Comparison of ENCODE assay signal across 27 mouse cellular contexts in genomic region chr12:112879731-112880130, GRCm38 (mm10). TPM values are rescaled to one million over a fixed set of nuclear protein-coding genes. Genes with fewer than 3 reads are reported as not detected.
A peak's percentile ranks its signal among the peaks of the same experiment; 100 is the strongest.
DNase-seq lines count a peak whose midpoint lies in the region; ATAC-seq and TF ChIP-seq lines count a peak whose summit lies in the region.
"Had no signal": no experiment of that assay in that cellular context is flagged by ENCODE, and none has a peak within 500 bp of the region (broad histone marks: within the 10 kb centered on the region; RNA-seq: fewer than 3 reads in every experiment).

No protein-coding gene starts in this region.

- DNase-seq in heart, adult 2 months: no peak
- peak; percentile 61 for DNase-seq in thymus, postnatal 4 days
- DNase-seq in forebrain, embryonic 10.5 days (ENCODE audit: extremely low spot score, low spot score): no peak
- no peak for DNase-seq in adrenal gland, adult 2 months
- DNase-seq: adrenal gland, postnatal 14 days; B cell, adult 2 months; cerebellum, adult 8-10 months; cerebellum, postnatal 36 days; gastrocnemius, postnatal 14 days; heart, postnatal 4 days; kidney, adult 2 months; kidney, postnatal 14 days; layer of hippocampus, postnatal 36 days; lung, postnatal 14 days had no signal

- peak overlapping the region; percentile 31 for H3K27ac ChIP-seq in heart, adult 2 months
- no peak overlapping the region for H3K27ac ChIP-seq in heart, embryonic 11.5 days (ENCODE audit: low read depth, low read length)
- H3K27ac ChIP-seq in olfactory bulb, adult 2 months (ENCODE audit: insufficient read depth, low read depth, low read length): peak overlapping the region; percentile 11; the same call in 1 of the 2 replicates
- no peak overlapping the region for H3K27ac ChIP-seq in forebrain, embryonic 10.5 days
- H3K27ac ChIP-seq: heart, embryonic 15.5 days; hindbrain, embryonic 14.5 days; layer of hippocampus, adult 2 months; limb, embryonic 13.5 days; liver, embryonic 12.5 days; midbrain, embryonic 13.5 days; neural tube, embryonic 12.5 days had no signal

- TF ChIP-seq EP300 in heart, adult 2 months (IDR thresholded peaks at IDR 0.05; ENCODE audit: insufficient read depth, low read depth, low read length): no peak

- intact Hi-C loops in heart, adult 2 months (cut with DNase I): loop anchor here (10.0 kb wide), 2 partner anchors 195 to 225 kb away; partner anchors contain the start of gene Tex22

- no peak overlapping the region for H3K9ac ChIP-seq in heart, adult 2 months (ENCODE audit: low read depth, low read length)
- H3K9ac ChIP-seq in heart, embryonic 11.5 days (ENCODE audit: low read depth, low read length): no peak overlapping the region
- H3K9ac ChIP-seq: heart, embryonic 15.5 days; hindbrain, embryonic 14.5 days; limb, embryonic 13.5 days; liver, embryonic 12.5 days; midbrain, embryonic 13.5 days; neural tube, embryonic 12.5 days had no signal

- no peak for TF ChIP-seq POLR2A in heart, adult 2 months (IDR thresholded peaks at IDR 0.05; ENCODE audit: insufficient read depth, low read depth, low read length)
- no peak for TF ChIP-seq POLR2A in olfactory bulb, adult 2 months (IDR thresholded peaks at IDR 0.05; ENCODE audit: insufficient read depth, low read depth, low read length)

- no peak overlapping the region for H3K4me2 ChIP-seq in heart, embryonic 11.5 days
- H3K4me2 ChIP-seq: heart, embryonic 15.5 days; hindbrain, embryonic 14.5 days; limb, embryonic 13.5 days; liver, embryonic 12.5 days; midbrain, embryonic 13.5 days; neural tube, embryonic 12.5 days had no signal

- no peaks in the 10 kb centered on the region for H3K79me2 ChIP-seq in heart, adult 2 months (replicated peaks; ENCODE audit: control insufficient read depth, insufficient read depth, low read length)

- ATAC-seq in heart, embryonic 11.5 days (replicated peaks; ENCODE audit: insufficient number of reproducible peaks, low FRiP score, low TSS enrichment): no peak
- ATAC-seq in granulocyte monocyte progenitor cell, adult 5-6 weeks (replicated peaks; ENCODE audit: poor library complexity, severe bottlenecking): peak; percentile 24; the same call in 1 of the 2 replicates
- ATAC-seq: forebrain, embryonic 16.5 days; liver, embryonic 12.5 days; midbrain, embryonic 13.5 days had no signal

- H3K27me3 ChIP-seq in heart, adult 2 months (ENCODE audit: control insufficient read depth, insufficient read depth, low read length): no peaks in the 10 kb centered on the region
- H3K27me3 ChIP-seq in heart, embryonic 11.5 days (ENCODE audit: control insufficient read depth, insufficient read depth, low read length): peaks cover 63% of the 10 kb centered on the region
- peaks cover 66% of the 10 kb centered on the region for H3K27me3 ChIP-seq in forebrain, embryonic 10.5 days (ENCODE audit: poor library complexity, severe bottlenecking)

- H3K4me1 ChIP-seq in heart, adult 2 months (ENCODE audit: control insufficient read depth, insufficient read depth, low read length): peaks cover 25% of the 10 kb centered on the region
- H3K4me1 ChIP-seq in heart, embryonic 11.5 days (ENCODE audit: control insufficient read depth, insufficient read depth, low read length): peaks cover 18% of the 10 kb centered on the region
- H3K4me1 ChIP-seq in olfactory bulb, adult 2 months (ENCODE audit: control insufficient read depth, insufficient read depth, low read length): peaks cover 44% of the 10 kb centered on the region
- peaks cover 30% of the 10 kb centered on the region for H3K4me1 ChIP-seq in forebrain, embryonic 10.5 days

- TF ChIP-seq CTCF in heart, adult 2 months (IDR thresholded peaks at IDR 0.05): no peak
- TF ChIP-seq CTCF in olfactory bulb, adult 2 months (IDR thresholded peaks at IDR 0.05; ENCODE audit: insufficient read depth, low read depth, low read length): no peak

- H3K9me3 ChIP-seq in heart, embryonic 11.5 days (replicated peaks; ENCODE audit: control insufficient read depth, low read length): no peaks in the 10 kb centered on the region
- H3K9me3 ChIP-seq in forebrain, embryonic 10.5 days: no peaks in the 10 kb centered on the region
- H3K9me3 ChIP-seq: heart, embryonic 15.5 days; limb, embryonic 13.5 days; liver, embryonic 12.5 days; megakaryocyte, embryonic 14.5 days; midbrain, embryonic 13.5 days; neural tube, embryonic 12.5 days had no signal

- no peak overlapping the region for H3K4me3 ChIP-seq in heart, adult 2 months
- no peak overlapping the region for H3K4me3 ChIP-seq in heart, embryonic 11.5 days (ENCODE audit: low read depth, low read length)
- H3K4me3 ChIP-seq in olfactory bulb, adult 2 months (ENCODE audit: insufficient read depth, low read depth, low read length): no peak overlapping the region
- H3K4me3 ChIP-seq in forebrain, embryonic 10.5 days: no peak overlapping the region
- H3K4me3 ChIP-seq: heart, embryonic 15.5 days; layer of hippocampus, adult 2 months; limb, embryonic 13.5 days; liver, embryonic 12.5 days; midbrain, embryonic 13.5 days; neural tube, embryonic 12.5 days had no signal

- H3K36me3 ChIP-seq in heart, adult 2 months (ENCODE audit: control insufficient read depth, insufficient read depth, low read length): no peaks in the 10 kb centered on the region
- no peaks in the 10 kb centered on the region for H3K36me3 ChIP-seq in heart, embryonic 11.5 days (ENCODE audit: control insufficient read depth, insufficient read depth, low read length)
- H3K36me3 ChIP-seq in forebrain, embryonic 10.5 days (replicated peaks): no peaks in the 10 kb centered on the region
- H3K36me3 ChIP-seq: heart, embryonic 15.5 days; limb, embryonic 13.5 days; liver, embryonic 12.5 days; midbrain, embryonic 13.5 days; neural tube, embryonic 12.5 days had no signal

- 56% methylated on average over 5 of the region's 5 CpGs for WGBS in heart, adult 2 months
- WGBS in heart, embryonic 11.5 days (ENCODE audit: insufficient replicate concordance): 66% methylated on average over 5 of the region's 5 CpGs
- 71% methylated on average over 5 of the region's 5 CpGs for WGBS in olfactory bulb, adult 2 months
- WGBS in forebrain, embryonic 10.5 days: 80% methylated on average over 5 of the region's 5 CpGs

RNA-seq across cellular contexts. Expression of gene Gpr132, which starts 11.7 kb away (rescaled TPM):
- total RNA-seq in heart, adult 2 months (2021): under 1 TPM; 0.29 to 0.36 TPM
- 1.00 and 2.0 TPM in 2 replicates for polyA plus RNA-seq in heart, adult 2 months (2012; rRNA removed)
- polyA plus RNA-seq in heart, embryonic 11.5 days (2014; fragmentation: Nextera tagmentation; extraction: Ambion mirVana): 0.19 TPM in 1 of 2 replicates, not detected in the other
- total RNA-seq in granulocyte monocyte progenitor cell, adult 5-6 weeks (2014; fragmentation: Nextera tagmentation): 10.4 and 20.5 TPM in 2 replicates
- 5.8 and 6.2 TPM in 2 replicates for total RNA-seq in granulocyte monocyte progenitor cell, adult 5-6 weeks (2017)
- polyA plus RNA-seq in olfactory bulb, adult 2 months (2012; ENCODE audit: insufficient read depth, insufficient read length, low replicate concordance, missing spikeins): not detected in 2 replicates
- 0.06 and 0.07 TPM in 2 replicates for polyA plus RNA-seq in forebrain, embryonic 10.5 days (2016; fragmentation: Nextera tagmentation; extraction: Ambion mirVana)
- total RNA-seq in adrenal gland, adult 2 months (2021): under 1 TPM; 0.26 to 0.59 TPM
- 1.3 TPM in 2 replicates for polyA plus RNA-seq in adrenal gland, adult 2 months (2012; rRNA removed)
- total RNA-seq: layer of hippocampus, adult 2 months; layer of hippocampus, postnatal 36 days; left cerebral cortex, postnatal 10 days had no signal
- polyA plus RNA-seq: forebrain, embryonic 16.5 days; hindbrain, embryonic 14.5 days; midbrain, embryonic 13.5 days; neural tube, embryonic 12.5 days had no signal

RNA-seq across cellular contexts. Expression of gene Jag2, which starts 49.8 kb away (rescaled TPM):
- total RNA-seq in heart, adult 2 months (2021): 10 to 100 TPM; 25.4 to 27.4 TPM
- 34.4 and 35.5 TPM in 2 replicates for polyA plus RNA-seq in heart, adult 2 months (2012; rRNA removed)
- 1.5 and 2.2 TPM in 2 replicates for polyA plus RNA-seq in heart, embryonic 11.5 days (2014; fragmentation: Nextera tagmentation; extraction: Ambion mirVana)
- 0.95 and 1.0 TPM in 2 replicates for total RNA-seq in granulocyte monocyte progenitor cell, adult 5-6 weeks (2014; fragmentation: Nextera tagmentation)
- 0.22 and 1.4 TPM in 2 replicates for total RNA-seq in granulocyte monocyte progenitor cell, adult 5-6 weeks (2017)
- polyA plus RNA-seq in olfactory bulb, adult 2 months (2012; ENCODE audit: insufficient read depth, insufficient read length, low replicate concordance, missing spikeins): not detected in 2 replicates
- polyA plus RNA-seq in forebrain, embryonic 10.5 days (2016; fragmentation: Nextera tagmentation; extraction: Ambion mirVana): 2.3 and 3.8 TPM in 2 replicates
- 1 to 10 TPM; 3.5 to 6.1 TPM for total RNA-seq in adrenal gland, adult 2 months (2021)
- 12.8 and 25.8 TPM in 2 replicates for polyA plus RNA-seq in adrenal gland, adult 2 months (2012; rRNA removed)

RNA-seq across cellular contexts. Expression of gene Cdca4, which starts 50.5 kb away (rescaled TPM):
- 1 to 10 TPM; 5.3 to 6.6 TPM for total RNA-seq in heart, adult 2 months (2021)
- 7.6 and 10.0 TPM in 2 replicates for polyA plus RNA-seq in heart, adult 2 months (2012; rRNA removed)
- 61.5 and 62.8 TPM in 2 replicates for polyA plus RNA-seq in heart, embryonic 11.5 days (2014; fragmentation: Nextera tagmentation; extraction: Ambion mirVana)
- 65.6 and 66.5 TPM in 2 replicates for total RNA-seq in granulocyte monocyte progenitor cell, adult 5-6 weeks (2014; fragmentation: Nextera tagmentation)
- total RNA-seq in granulocyte monocyte progenitor cell, adult 5-6 weeks (2017): 61.9 and 64.3 TPM in 2 replicates
- not detected in 2 replicates for polyA plus RNA-seq in olfactory bulb, adult 2 months (2012; ENCODE audit: insufficient read depth, insufficient read length, low replicate concordance, missing spikeins)
- 189 and 199 TPM in 2 replicates for polyA plus RNA-seq in forebrain, embryonic 10.5 days (2016; fragmentation: Nextera tagmentation; extraction: Ambion mirVana)
- total RNA-seq in adrenal gland, adult 2 months (2021): 10 to 100 TPM; 11.0 to 13.0 TPM
- polyA plus RNA-seq in adrenal gland, adult 2 months (2012; rRNA removed): 8.1 and 9.4 TPM in 2 replicates

Comparison
In these comparisons a context has a peak if more than half of its experiments do, and no peak if none do; other contexts are left out.
1. H3K27ac ChIP-seq: peak in heart, adult 2 months (single experiment) and olfactory bulb, adult 2 months (single experiment); none in heart, embryonic 11.5 days (single experiment) and forebrain, embryonic 10.5 days (single experiment).